Comparison of ENCODE assay signal across 20 mouse cellular contexts in the genomic region with DNA sequence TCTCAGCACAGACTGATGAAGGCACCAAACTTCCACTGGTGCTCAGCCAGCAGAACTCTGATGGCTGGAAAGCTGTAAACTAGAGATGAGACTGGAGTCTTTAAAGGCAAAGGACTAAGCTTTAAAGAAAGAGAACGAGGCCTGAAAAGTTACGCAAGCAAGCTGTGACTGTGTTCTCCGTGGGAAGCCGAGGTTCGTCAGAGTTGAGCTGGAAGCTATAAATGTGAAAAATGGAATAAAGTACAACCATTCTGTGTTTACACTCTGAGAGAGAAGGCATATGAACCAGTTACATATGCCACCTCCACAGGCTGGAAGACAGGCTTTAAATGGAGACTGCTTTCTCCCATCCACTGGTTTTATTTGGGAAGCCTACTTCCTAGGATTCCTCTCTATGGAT. TPM values are rescaled to one million over a fixed set of nuclear protein-coding genes. Genes with fewer than 3 reads are reported as not detected.
A peak's percentile ranks its signal among the peaks of the same experiment; 100 is the strongest.
DNase-seq lines count a peak whose midpoint lies in the region.
"Had no signal": no experiment of that assay in that cellular context is flagged by ENCODE, and none has a peak within 500 bp of the region (broad histone marks: within the 10 kb centered on the region; RNA-seq: fewer than 3 reads in every experiment).

No protein-coding gene starts in this region.

- no peaks in the 10 kb centered on the region for H3K9me3 ChIP-seq in limb, embryonic 10.5 days (replicated peaks)
- H3K9me3 ChIP-seq: forebrain, embryonic 13.5 days; hindbrain, embryonic 15.5 days; liver, embryonic 12.5 days; midbrain, embryonic 12.5 days; neural tube, embryonic 15.5 days had no signal

- no peaks in the 10 kb centered on the region for H3K36me3 ChIP-seq in limb, embryonic 10.5 days
- H3K36me3 ChIP-seq: hindbrain, embryonic 15.5 days; liver, embryonic 12.5 days; midbrain, embryonic 12.5 days; neural tube, embryonic 15.5 days had no signal

- no peaks in the 10 kb centered on the region for H3K27me3 ChIP-seq in limb, embryonic 10.5 days (ENCODE audit: low read depth, poor library complexity, severe bottlenecking)
- H3K27me3 ChIP-seq: forebrain, embryonic 13.5 days; hindbrain, embryonic 15.5 days; liver, embryonic 12.5 days; midbrain, embryonic 12.5 days; neural tube, embryonic 15.5 days had no signal

- WGBS in limb, embryonic 10.5 days, result 87% methylated on average over 5 of the region's 5 CpGs

- no peaks in the 10 kb centered on the region for H3K4me1 ChIP-seq in limb, embryonic 10.5 days
- H3K4me1 ChIP-seq: forebrain, embryonic 13.5 days; hindbrain, embryonic 15.5 days; liver, embryonic 12.5 days; midbrain, embryonic 12.5 days; neural tube, embryonic 15.5 days had no signal

- DNase-seq in frontal cortex, postnatal 10 days (ENCODE audit: low spot score in 2 of 2), result peak; percentile 28 to 30
- peak; percentile 48 to 61 for DNase-seq in layer of hippocampus, adult 8-10 months (ENCODE audit: low spot score in 2 of 2)
- DNase-seq in left cerebral cortex, adult 9 months (ENCODE audit: low spot score in 2 of 2), result peak; percentile 62 to 75
- DNase-seq in right cerebral cortex, postnatal 25 days, result peak; percentile 63
- DNase-seq in urinary bladder, postnatal 10 days (ENCODE audit: low spot score), result no peak
- no peak for DNase-seq in kidney, adult 18-20 months
- DNase-seq in c-Kit-positive CD71-positive TER-119-positive erythroid progenitor cells, embryonic 14.5 days (ENCODE audit: low spot score), result no peak
- no peak for DNase-seq in limb, embryonic 10.5 days (ENCODE audit: low spot score)
- DNase-seq: cerebellum, adult 11 months; cerebellum, postnatal 14 days; gastrocnemius, postnatal 10 days; kidney, postnatal 10 days; lung, embryonic 14.5 days; thymus, postnatal 25 days had no signal

- no peak overlapping the region for H3K4me3 ChIP-seq in limb, embryonic 10.5 days
- H3K4me3 ChIP-seq: forebrain, embryonic 13.5 days; hindbrain, embryonic 15.5 days; liver, embryonic 12.5 days; midbrain, embryonic 12.5 days; neural tube, embryonic 15.5 days had no signal

- H3K27ac ChIP-seq in limb, embryonic 10.5 days, result no peak overlapping the region
- H3K27ac ChIP-seq: forebrain, embryonic 13.5 days; hindbrain, embryonic 15.5 days; liver, embryonic 12.5 days; midbrain, embryonic 12.5 days; neural tube, embryonic 15.5 days; stomach, postnatal 0 days had no signal

RNA-seq across cellular contexts. Expression of a gene that starts 43.2 kb away (rescaled TPM):
- 10 to 100 TPM in 1 of 4 experiments, 1 to 10 TPM in 3; 7.2 to 12.2 (median 9.9) TPM for total RNA-seq in layer of hippocampus, adult 8-10 months (2022)
- 5.6 and 7.1 TPM in 2 replicates for polyA plus RNA-seq in limb, embryonic 10.5 days (2016; fragmentation: Nextera tagmentation; extraction: Ambion mirVana)

Comparison
In these comparisons a context has a peak if more than half of its experiments do, and no peak if none do; other contexts are left out.
1. DNase-seq: peak in frontal cortex, postnatal 10 days (2 of 2), layer of hippocampus, adult 8-10 months (2 of 2), left cerebral cortex, adult 9 months (2 of 2) and right cerebral cortex, postnatal 25 days (single experiment); none in urinary bladder, postnatal 10 days (single experiment), kidney, adult 18-20 months (single experiment), c-Kit-positive CD71-positive TER-119-positive erythroid progenitor cells, embryonic 14.5 days (single experiment) and limb, embryonic 10.5 days (single experiment).